Mouse (Mus musculus) spleen, adult 2 months (tissue): ENCODE data around the gene Gabbr2.

Experiments
- CTCF ChIP-seq: fragments of 200-500 bp; IDR thresholded peaks from 2 replicates; pipeline ENCODE4 v1.5.1; 2011; ENCODE audit warnings: mild to moderate bottlenecking, inconsistent platforms; ENCODE audit not compliant: insufficient read depth, insufficient read length, insufficient replicate concordance; ENCODE audit errors: extremely low read depth
- POLR2A ChIP-seq: fragments of 200-500 bp; IDR thresholded peaks from 2 replicates; pipeline ENCODE4 v1.6.1; 2011; ENCODE audit warnings: low read depth, low read length, inconsistent platforms

GRCm38 (mm10) chr4:46837362-46837761 is 154.3 kb downstream of the Gabbr2 start:
- TF ChIP-seq CTCF (no peak), POLR2A (no peak)
